Mouse (Mus musculus): ENCODE measurements around the gene Arrdc5. TPM values are rescaled to one million over a fixed set of nuclear protein-coding genes. Genes with fewer than 3 reads are reported as not detected.
A peak's percentile ranks its signal among the peaks of the same experiment; 100 is the strongest.

Gene Arrdc5
- polyA plus RNA-seq, 1 experiment: not detected

GRCm38 (mm10) chr17:56255863-56256238 is 44.2 kb downstream of the Arrdc5 start:
- DNase-seq: peak; percentile 99
- H3K36me3 ChIP-seq (ENCODE audit: control insufficient read depth, insufficient read depth, low read length): no peaks in the 10 kb centered on the region
- peak overlapping the region; percentile 68 for H3K4me3 ChIP-seq (ENCODE audit: insufficient read depth, low read depth, low read length)
- peak; percentile 92 for TF ChIP-seq CTCF (conservative IDR thresholded peaks at IDR 0.05; ENCODE audit: insufficient read depth, insufficient read length, low read depth, low read length)
- peak; percentile 21 for TF ChIP-seq POLR2A (IDR thresholded peaks at IDR 0.05; ENCODE audit: low read depth, low read length)
- under 1% methylated on average over 32 of the region's 32 CpGs for WGBS
- no peaks in the 10 kb centered on the region for H3K27me3 ChIP-seq (replicated peaks; ENCODE audit: control insufficient read depth, insufficient read depth, low read length)
- H3K4me1 ChIP-seq (ENCODE audit: control insufficient read depth, insufficient read depth, low read length): peaks cover 19% of the 10 kb centered on the region
- H3K27ac ChIP-seq (ENCODE audit: insufficient read depth, low read depth, low read length): peak overlapping the region; percentile 94

GRCm38 (mm10) chr17:56255429-56255828 is 44.7 kb downstream of the Arrdc5 start:
- DNase-seq: no peak

GRCm38 (mm10) chr17:56254695-56255094 is 45.4 kb downstream of the Arrdc5 start:
- Histone ChIP-seq H3K4me1 (ENCODE audit: control insufficient read depth, insufficient read depth, low read length) (peaks cover 7% of the 10 kb centered on the region), H3K27ac (ENCODE audit: insufficient read depth, low read depth, low read length) (no peak overlapping the region), H3K4me3 (ENCODE audit: insufficient read depth, low read depth, low read length) (no peak overlapping the region), H3K36me3 (ENCODE audit: control insufficient read depth, insufficient read depth, low read length) (no peaks in the 10 kb centered on the region), H3K27me3 (replicated peaks; ENCODE audit: control insufficient read depth, insufficient read depth, low read length) (no peaks in the 10 kb centered on the region)
- no peak for TF ChIP-seq CTCF (conservative IDR thresholded peaks at IDR 0.05; ENCODE audit: insufficient read depth, insufficient read length, low read depth, low read length)
- no peak for TF ChIP-seq POLR2A (IDR thresholded peaks at IDR 0.05; ENCODE audit: low read depth, low read length)
- DNase-seq: no peak
- WGBS: 90% methylated on average over 4 of the region's 4 CpGs

More at GRCm38 (mm10) chr17:56255429-56255828, 44.7 kb downstream of the Arrdc5 start:
- no peaks in the 10 kb centered on the region for H3K36me3 ChIP-seq (ENCODE audit: control insufficient read depth, insufficient read depth, low read length)
- 18% methylated on average over 9 of the region's 9 CpGs for WGBS
- H3K4me1 ChIP-seq (ENCODE audit: control insufficient read depth, insufficient read depth, low read length): peaks cover 15% of the 10 kb centered on the region
- peak; percentile 24; the same call in 1 of the 2 replicates for TF ChIP-seq CTCF (conservative IDR thresholded peaks at IDR 0.05; ENCODE audit: insufficient read depth, insufficient read length, low read depth, low read length)
- no peak for TF ChIP-seq POLR2A (IDR thresholded peaks at IDR 0.05; ENCODE audit: low read depth, low read length)
- H3K4me3 ChIP-seq (ENCODE audit: insufficient read depth, low read depth, low read length): no peak overlapping the region
- H3K27me3 ChIP-seq (replicated peaks; ENCODE audit: control insufficient read depth, insufficient read depth, low read length): no peaks in the 10 kb centered on the region
- no peak overlapping the region for H3K27ac ChIP-seq (ENCODE audit: insufficient read depth, low read depth, low read length)

- Histone ChIP-seq H3K4me1 (ENCODE audit: control insufficient read depth, insufficient read depth, low read length) (no peaks in the 10 kb centered on the region), H3K27me3 (replicated peaks; ENCODE audit: control insufficient read depth, insufficient read depth, low read length) (no peaks in the 10 kb centered on the region), H3K4me3 (ENCODE audit: insufficient read depth, low read depth, low read length) (no peak overlapping the region), H3K36me3 (ENCODE audit: control insufficient read depth, insufficient read depth, low read length) (no peaks in the 10 kb centered on the region), H3K27ac (ENCODE audit: insufficient read depth, low read depth, low read length) (no peak overlapping the region)
- 25% methylated on average over 6 of the region's 6 CpGs for WGBS
- peak; percentile 84 for DNase-seq
- TF ChIP-seq CTCF (conservative IDR thresholded peaks at IDR 0.05; ENCODE audit: insufficient read depth, insufficient read length, low read depth, low read length) (peak; percentile 80), POLR2A (IDR thresholded peaks at IDR 0.05; ENCODE audit: low read depth, low read length) (no peak)
Observed at GRCm38 (mm10) chr17:56251136-56251829, 48.8 kb downstream of the Arrdc5 start.

- WGBS: 68% methylated on average over 7 of the region's 7 CpGs
- H3K4me1 ChIP-seq (ENCODE audit: control insufficient read depth, insufficient read depth, low read length): no peaks in the 10 kb centered on the region
- H3K27ac ChIP-seq (ENCODE audit: insufficient read depth, low read depth, low read length): no peak overlapping the region
- H3K27me3 ChIP-seq (replicated peaks; ENCODE audit: control insufficient read depth, insufficient read depth, low read length): no peaks in the 10 kb centered on the region
- H3K36me3 ChIP-seq (ENCODE audit: control insufficient read depth, insufficient read depth, low read length): no peaks in the 10 kb centered on the region
- no peak for TF ChIP-seq CTCF (conservative IDR thresholded peaks at IDR 0.05; ENCODE audit: insufficient read depth, insufficient read length, low read depth, low read length)
- no peak for TF ChIP-seq POLR2A (IDR thresholded peaks at IDR 0.05; ENCODE audit: low read depth, low read length)
- DNase-seq: no peak
- no peak overlapping the region for H3K4me3 ChIP-seq (ENCODE audit: insufficient read depth, low read depth, low read length)
Observed at GRCm38 (mm10) chr17:56245608-56246007, 54.5 kb downstream of the Arrdc5 start.

Other genes starting within 250 kb of the Arrdc5 start
- 75.6 and 90.3 TPM in 2 replicates for gene Ubxn6, start 225.3 kb downstream of the Arrdc5 start, polyA plus RNA-seq (2012; rRNA removed)
- gene Hdgfl2, start 220.7 kb downstream of the Arrdc5 start, polyA plus RNA-seq (2012; rRNA removed): 29.1 and 33.5 TPM in 2 replicates
- gene Plin4, start 190.5 kb downstream of the Arrdc5 start, polyA plus RNA-seq (2012; rRNA removed): 14.4 and 23.3 TPM in 2 replicates
- gene Plin5, start 182.7 kb downstream of the Arrdc5 start, polyA plus RNA-seq (2012; rRNA removed): 8.4 and 10.1 TPM in 2 replicates
- gene Lrg1, start 178.3 kb downstream of the Arrdc5 start, polyA plus RNA-seq (2012; rRNA removed): 9.9 and 16.1 TPM in 2 replicates
- gene Sema6b, start 159.9 kb downstream of the Arrdc5 start, polyA plus RNA-seq (2012; rRNA removed): 3.8 and 4.1 TPM in 2 replicates
- gene Tnfaip8l1, start 137.8 kb downstream of the Arrdc5 start, polyA plus RNA-seq (2012; rRNA removed): 1.7 and 2.7 TPM in 2 replicates
- 60.6 and 71.7 TPM in 2 replicates for gene Mydgf, start 116.4 kb downstream of the Arrdc5 start, polyA plus RNA-seq (2012; rRNA removed)
- 35.6 and 40.9 TPM in 2 replicates for gene Dpp9, start 81.4 kb downstream of the Arrdc5 start, polyA plus RNA-seq (2012; rRNA removed)
- 23.7 and 28.2 TPM in 2 replicates for gene Fem1a, start 43.5 kb downstream of the Arrdc5 start, polyA plus RNA-seq (2012; rRNA removed)
- 33.3 and 34.7 TPM in 2 replicates for gene Ticam1, start 23.5 kb downstream of the Arrdc5 start, polyA plus RNA-seq (2012; rRNA removed)
- 34.8 and 43.1 TPM in 2 replicates for gene Plin3, start 7.4 kb downstream of the Arrdc5 start, polyA plus RNA-seq (2012; rRNA removed)
- gene Uhrf1, start 3.0 kb upstream of the Arrdc5 start, polyA plus RNA-seq (2012; rRNA removed): 1.2 and 2.3 TPM in 2 replicates
- 21.6 and 24.9 TPM in 2 replicates for gene Kdm4b, start 25.8 kb upstream of the Arrdc5 start, polyA plus RNA-seq (2012; rRNA removed)
- gene Ptprs, start 176.2 kb upstream of the Arrdc5 start, polyA plus RNA-seq (2012; rRNA removed): 38.8 and 48.0 TPM in 2 replicates
- 0.17 and 0.52 TPM in 2 replicates for gene Znrf4, start 212.1 kb upstream of the Arrdc5 start, polyA plus RNA-seq (2012; rRNA removed)